Mouse (Mus musculus): Measurements from ENCODE around the gene I830077J02Rik. TPM values are rescaled to one million over a fixed set of nuclear protein-coding genes. Genes with fewer than 3 reads are reported as not detected.
"Not testable (repeated sequence)": the region's sequence is repeated elsewhere in the genome, so short reads cannot be mapped to it uniquely, and the experiment has no call there.

I830077J02Rik gene
- polyA plus RNA-seq, 1 experiment from 2014 or later, result 0.49 TPM

DNA sequence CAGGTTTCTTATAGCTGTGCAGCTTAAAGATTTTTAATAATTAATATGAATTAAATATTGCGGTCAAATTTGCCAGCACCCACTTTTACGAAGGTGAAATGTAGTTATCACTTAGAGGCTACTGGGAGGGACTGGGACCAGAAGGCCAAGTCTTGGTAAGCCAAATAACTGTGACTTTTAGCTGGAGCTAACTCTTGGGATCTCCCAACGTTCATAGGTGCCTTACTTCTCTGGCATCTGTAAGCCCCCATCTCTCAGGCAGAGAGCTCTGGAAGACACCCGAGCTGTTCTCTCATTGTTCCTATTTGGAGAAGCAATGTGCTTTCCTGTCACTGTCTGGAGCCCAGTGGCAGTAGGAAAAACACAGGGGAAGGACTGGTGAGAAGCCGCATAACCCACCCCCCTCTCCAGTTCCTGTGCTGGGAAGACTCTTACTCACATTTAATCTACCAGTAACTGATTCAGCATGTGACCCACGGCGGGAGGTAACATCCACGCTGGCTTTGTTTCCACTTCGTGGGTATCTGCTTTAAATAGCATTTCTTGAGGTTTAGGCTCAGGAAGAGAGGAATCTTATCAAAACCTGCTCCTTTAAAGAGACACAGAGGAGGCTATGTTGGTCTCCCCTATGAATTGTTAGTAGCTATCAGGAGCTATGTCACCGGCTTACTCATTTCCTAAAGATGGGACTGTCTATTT, 14.7 kb downstream of the I830077J02Rik start:
- H3K27me3 ChIP-seq, result no peaks in the 10 kb centered on the region
- ATAC-seq (ENCODE audit: insufficient number of reproducible peaks, insufficient read depth, low FRiP score, low TSS enrichment, low read depth), result no peak
- H3K9ac ChIP-seq, result no peak overlapping the region
- H3K4me2 ChIP-seq, result no peak overlapping the region
- WGBS, result 51% methylated on average over 10 of the region's 10 CpGs
- H3K9me3 ChIP-seq, result no peaks in the 10 kb centered on the region
- H3K4me1 ChIP-seq, result 0 out of 2 replicates have a peak, but pooled peaks cover 10% of the 10 kb centered on the region
- H3K36me3 ChIP-seq, result no peaks in the 10 kb centered on the region
- H3K4me3 ChIP-seq, result no peak overlapping the region
- no peak overlapping the region for H3K27ac ChIP-seq

DNA sequence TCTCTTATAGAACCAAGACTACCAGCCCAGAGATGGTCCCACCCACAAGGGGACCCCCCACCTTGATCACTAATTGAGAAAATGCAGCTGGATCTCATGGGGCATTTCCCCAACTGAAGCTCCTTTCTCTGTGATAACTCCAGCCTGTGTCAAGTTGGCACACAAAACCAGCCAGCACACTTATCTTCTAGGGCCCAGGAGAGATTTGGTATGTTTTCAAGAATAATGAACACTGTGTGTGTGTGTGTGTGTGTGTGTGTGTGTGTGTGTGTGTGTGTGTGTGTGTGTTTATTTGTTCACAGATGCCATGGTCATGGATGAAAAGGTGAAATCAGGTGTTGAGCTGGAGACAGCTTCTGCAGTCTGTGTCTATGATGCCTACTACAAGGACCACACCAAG, 16.0 kb downstream of the I830077J02Rik start:
- not testable (repeated sequence) for H3K9ac ChIP-seq; ATAC-seq (ENCODE audit: insufficient number of reproducible peaks, insufficient read depth, low FRiP score, low TSS enrichment, low read depth); H3K27ac ChIP-seq; H3K36me3 ChIP-seq; H3K4me3 ChIP-seq; H3K9me3 ChIP-seq; H3K27me3 ChIP-seq; H3K4me2 ChIP-seq; H3K4me1 ChIP-seq

DNA sequence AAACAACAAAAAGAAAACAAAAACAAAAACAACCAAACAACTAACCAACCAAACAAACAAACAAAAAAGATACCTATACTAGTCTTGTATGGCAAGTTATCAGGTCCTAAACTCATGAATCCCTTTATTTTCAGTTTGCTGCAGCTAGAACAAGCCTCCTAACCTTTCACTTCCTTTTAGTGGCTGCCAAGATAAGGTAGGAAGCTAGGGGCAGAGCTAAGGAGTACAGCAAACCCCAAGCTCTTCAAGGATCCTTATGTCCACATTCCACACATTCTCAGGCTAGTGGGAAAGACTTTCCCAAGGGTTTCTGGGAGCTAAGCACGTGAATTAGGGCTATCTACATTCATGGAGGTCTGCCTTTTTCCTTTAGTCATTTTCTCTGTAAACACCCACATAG, 17.2 kb downstream of the I830077J02Rik start:
- no peak overlapping the region for H3K4me3 ChIP-seq
- no peaks in the 10 kb centered on the region for H3K27me3 ChIP-seq
- 21% methylated on average over 1 of the region's 1 CpGs for WGBS
- H3K9me3 ChIP-seq, result no peaks in the 10 kb centered on the region
- H3K4me1 ChIP-seq, result 0 out of 2 replicates have a peak, but pooled peaks cover 10% of the 10 kb centered on the region
- no peak for ATAC-seq (ENCODE audit: insufficient number of reproducible peaks, insufficient read depth, low FRiP score, low TSS enrichment, low read depth)
- no peak overlapping the region for H3K27ac ChIP-seq
- no peak overlapping the region for H3K4me2 ChIP-seq
- no peaks in the 10 kb centered on the region for H3K36me3 ChIP-seq
- H3K9ac ChIP-seq, result no peak overlapping the region

DNA sequence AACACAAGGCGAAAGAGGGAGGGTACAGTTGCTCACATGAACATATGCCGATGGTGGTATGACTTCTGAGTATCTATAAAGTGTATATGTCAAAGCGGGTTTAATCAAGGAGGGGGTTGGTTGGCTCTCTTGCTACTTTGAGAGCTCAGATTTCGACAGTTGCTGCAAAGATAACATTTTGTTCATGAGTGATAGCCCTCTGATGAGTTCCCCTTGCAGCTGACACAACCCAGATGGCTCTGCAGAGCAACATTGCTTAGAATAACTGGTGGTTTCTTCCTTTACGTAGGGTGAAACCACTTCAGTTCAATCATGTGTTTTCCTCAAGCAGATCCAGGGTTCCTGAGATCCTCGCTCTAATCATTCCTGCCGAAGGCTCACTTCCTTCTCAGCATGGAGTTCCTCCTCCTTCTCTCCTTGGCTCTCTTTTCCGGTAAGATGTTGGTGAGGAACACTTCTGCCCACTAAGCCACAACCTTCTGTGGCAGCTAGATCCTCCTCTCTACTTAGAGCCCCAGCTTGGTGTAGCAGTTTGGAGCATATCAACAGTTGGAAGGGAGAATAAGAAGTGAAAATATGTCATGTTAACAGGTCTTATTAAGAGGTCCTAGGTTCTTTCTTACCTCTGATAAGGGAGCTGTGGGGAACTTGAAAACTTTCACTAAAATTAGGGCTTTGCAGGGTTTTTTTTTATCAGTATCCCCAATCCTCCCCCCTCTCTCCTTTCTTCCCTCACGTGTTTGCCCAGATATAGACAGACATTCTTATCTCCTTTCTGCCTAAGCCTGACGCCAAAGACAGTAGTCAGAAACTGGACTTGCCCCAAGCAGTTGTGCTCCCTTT, 18.4 kb downstream of the I830077J02Rik start:
- Histone ChIP-seq H3K9ac (no peak overlapping the region), H3K27ac (no peak overlapping the region), H3K4me1 (0 out of 2 replicates have a peak, but pooled peaks cover 10% of the 10 kb centered on the region), H3K4me3 (no peak overlapping the region), H3K9me3 (no peaks in the 10 kb centered on the region), H3K27me3 (no peaks in the 10 kb centered on the region), H3K4me2 (no peak overlapping the region), H3K36me3 (no peaks in the 10 kb centered on the region)
- ATAC-seq (ENCODE audit: insufficient number of reproducible peaks, insufficient read depth, low FRiP score, low TSS enrichment, low read depth), result no peak
- WGBS, result 67% methylated on average over 10 of the region's 10 CpGs

- Histone ChIP-seq H3K36me3 (no peaks in the 10 kb centered on the region), H3K4me1 (0 out of 2 replicates have a peak, but pooled peaks cover 5% of the 10 kb centered on the region), H3K27ac (no peak overlapping the region), H3K4me3 (no peak overlapping the region), H3K9me3 (no peaks in the 10 kb centered on the region), H3K4me2 (no peak overlapping the region), H3K27me3 (no peaks in the 10 kb centered on the region), H3K9ac (no peak overlapping the region)
- 82% methylated on average over 9 of the region's 9 CpGs for WGBS
- no peak for ATAC-seq (ENCODE audit: insufficient number of reproducible peaks, insufficient read depth, low FRiP score, low TSS enrichment, low read depth)
These were observed 20.2 kb downstream of the I830077J02Rik start for GRCm38 (mm10) chr3:105912097-105912880.

DNA sequence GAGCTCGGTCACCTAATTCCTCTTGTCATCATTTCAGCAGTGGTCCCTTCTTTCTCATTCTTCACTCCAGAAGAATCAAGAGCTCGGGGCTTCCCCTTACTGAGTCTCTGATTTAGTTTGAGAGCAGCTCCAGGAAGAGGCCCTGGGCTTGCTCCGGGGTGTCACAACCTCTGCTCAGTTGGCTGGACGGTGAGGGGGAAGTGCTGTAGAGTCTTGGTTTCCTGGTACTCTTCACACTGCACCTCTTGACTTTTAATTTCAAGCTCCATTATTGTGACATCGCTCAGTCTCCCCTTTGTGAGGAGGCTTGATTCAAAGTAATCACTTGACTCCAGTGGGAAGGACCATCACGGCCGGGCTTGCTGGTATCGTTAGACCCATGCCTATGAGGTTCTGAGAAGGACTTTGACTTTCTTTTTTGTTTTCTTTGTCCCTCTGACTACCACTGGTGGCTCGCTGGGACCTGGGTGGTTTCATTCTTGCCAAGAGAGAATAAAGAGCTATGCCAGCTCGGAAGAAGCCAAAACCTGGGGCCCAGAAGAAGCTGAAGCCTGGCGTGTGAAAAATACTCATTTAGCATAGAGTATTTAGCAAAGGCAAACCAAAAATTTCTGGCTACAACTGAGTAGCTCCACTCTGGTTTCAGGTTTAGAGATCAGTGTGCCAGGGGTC, 21.8 kb downstream of the I830077J02Rik start:
- ATAC-seq (ENCODE audit: insufficient number of reproducible peaks, insufficient read depth, low FRiP score, low TSS enrichment, low read depth), result no peak
- Histone ChIP-seq H3K27me3 (no peaks in the 10 kb centered on the region), H3K9me3 (no peaks in the 10 kb centered on the region), H3K4me3 (no peak overlapping the region), H3K9ac (no peak overlapping the region), H3K4me1 (0 out of 2 replicates have a peak, but pooled peaks cover 5% of the 10 kb centered on the region), H3K27ac (no peak overlapping the region), H3K36me3 (no peaks in the 10 kb centered on the region), H3K4me2 (no peak overlapping the region)
- 80% methylated on average over 11 of the region's 11 CpGs for WGBS

DNA sequence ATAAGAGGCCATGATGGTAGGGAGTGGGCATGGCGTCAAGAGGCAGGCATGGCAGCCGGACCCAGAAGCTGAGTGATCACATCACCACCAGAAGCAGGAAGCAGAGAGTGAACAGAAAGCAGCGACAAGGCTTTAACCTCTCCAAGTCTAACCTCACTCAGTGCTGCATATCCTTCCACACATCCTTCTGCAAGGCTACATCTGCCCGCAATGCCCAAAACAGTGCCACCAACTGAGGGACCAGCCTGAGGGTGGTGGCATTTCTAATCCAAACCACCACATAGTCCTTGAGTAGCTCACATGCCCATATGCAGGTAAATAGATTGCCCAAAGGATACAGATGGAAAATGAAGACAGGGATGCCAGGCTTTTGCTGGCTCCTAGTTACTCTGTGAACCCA, 23.5 kb downstream of the I830077J02Rik start:
- Histone ChIP-seq H3K4me1 (0 out of 2 replicates have a peak, but pooled peaks cover 5% of the 10 kb centered on the region), H3K27me3 (no peaks in the 10 kb centered on the region), H3K4me3 (no peak overlapping the region), H3K27ac (no peak overlapping the region), H3K4me2 (no peak overlapping the region), H3K9me3 (no peaks in the 10 kb centered on the region), H3K36me3 (no peaks in the 10 kb centered on the region), H3K9ac (no peak overlapping the region)
- ATAC-seq (ENCODE audit: insufficient number of reproducible peaks, insufficient read depth, low FRiP score, low TSS enrichment, low read depth), result no peak
- 89% methylated on average over 4 of the region's 4 CpGs for WGBS

- WGBS, result 49% methylated on average over 9 of the region's 9 CpGs
- Histone ChIP-seq H3K4me1 (no peaks in the 10 kb centered on the region), H3K4me2 (no peak overlapping the region), H3K27ac (no peak overlapping the region), H3K27me3 (no peaks in the 10 kb centered on the region), H3K36me3 (no peaks in the 10 kb centered on the region), H3K4me3 (no peak overlapping the region), H3K9ac (no peak overlapping the region), H3K9me3 (no peaks in the 10 kb centered on the region)
- ATAC-seq (ENCODE audit: insufficient number of reproducible peaks, insufficient read depth, low FRiP score, low TSS enrichment, low read depth), result no peak
These were observed 24.4 kb downstream of the I830077J02Rik start for GRCm38 (mm10) chr3:105907956-105908655.

GRCm38 (mm10) chr3:105904721-105905120, 27.7 kb downstream of the I830077J02Rik start:
- Histone ChIP-seq H3K4me1 (no peaks in the 10 kb centered on the region), H3K4me3 (no peak overlapping the region), H3K4me2 (no peak overlapping the region), H3K27ac (no peak overlapping the region), H3K9me3 (no peaks in the 10 kb centered on the region), H3K27me3 (no peaks in the 10 kb centered on the region), H3K9ac (no peak overlapping the region), H3K36me3 (no peaks in the 10 kb centered on the region)
- 94% methylated on average over 9 of the region's 9 CpGs for WGBS
- no peak for ATAC-seq (ENCODE audit: insufficient number of reproducible peaks, insufficient read depth, low FRiP score, low TSS enrichment, low read depth)

GRCm38 (mm10) chr3:105904213-105904612, 28.3 kb downstream of the I830077J02Rik start:
- no peak overlapping the region for H3K4me3 ChIP-seq

More at GRCm38 (mm10) chr3:105904213-105904612, 28.3 kb downstream of the I830077J02Rik start:
- Histone ChIP-seq H3K27me3 (no peaks in the 10 kb centered on the region), H3K9ac (no peak overlapping the region), H3K4me1 (no peaks in the 10 kb centered on the region), H3K27ac (no peak overlapping the region), H3K4me2 (no peak overlapping the region), H3K36me3 (no peaks in the 10 kb centered on the region), H3K9me3 (no peaks in the 10 kb centered on the region)
- 70% methylated on average over 4 of the region's 4 CpGs for WGBS
- ATAC-seq (ENCODE audit: insufficient number of reproducible peaks, insufficient read depth, low FRiP score, low TSS enrichment, low read depth), result no peak

Data from embryonic facial prominence, embryonic 13.5 days (tissue).